Mouse (Mus musculus): Measurements from ENCODE around the gene H60c.

DNA sequence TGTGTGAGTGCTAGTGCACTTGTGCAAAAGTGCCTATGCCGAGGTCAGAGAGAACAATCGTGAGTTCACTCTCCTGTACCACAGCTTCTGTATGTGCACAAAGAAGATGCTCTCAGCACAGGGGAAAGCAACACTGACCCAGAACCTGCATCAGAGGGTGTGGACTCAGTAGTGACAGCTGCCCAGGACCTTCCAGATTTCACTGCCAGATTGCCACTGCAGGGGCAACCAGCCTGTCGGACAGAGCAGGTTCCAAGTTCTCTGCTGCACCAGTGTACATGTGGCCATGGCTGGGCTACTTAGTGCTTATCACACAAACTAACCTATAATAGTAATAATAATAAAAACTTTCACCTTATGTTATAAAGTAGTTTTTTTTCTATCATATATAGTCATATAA, 10.2 kb downstream of the H60c start:
- TF ChIP-seq POLR2A (IDR thresholded peaks at IDR 0.05; ENCODE audit: control insufficient read depth, extremely low read depth, insufficient read depth, low read length, poor library complexity) (no peak), CTCF (IDR thresholded peaks at IDR 0.05; ENCODE audit: borderline replicate concordance, control insufficient read depth, extremely low read depth, insufficient read depth, low read length, poor library complexity) (no peak)
